Mouse (Mus musculus) hindlimb bud, embryonic 11.5 days (tissue): Measurements from ENCODE around the gene Acp5.
A peak's percentile ranks its signal among the peaks of the same experiment; 100 is the strongest.

Source experiments
- DNase-seq: peaks from one replicate; pipeline ENCODE4 v3.0.0-alpha.2; 2012; ENCODE audit warnings: low read depth, low spot score; ENCODE audit errors: extremely low spot score

The Acp5 gene

DNA sequence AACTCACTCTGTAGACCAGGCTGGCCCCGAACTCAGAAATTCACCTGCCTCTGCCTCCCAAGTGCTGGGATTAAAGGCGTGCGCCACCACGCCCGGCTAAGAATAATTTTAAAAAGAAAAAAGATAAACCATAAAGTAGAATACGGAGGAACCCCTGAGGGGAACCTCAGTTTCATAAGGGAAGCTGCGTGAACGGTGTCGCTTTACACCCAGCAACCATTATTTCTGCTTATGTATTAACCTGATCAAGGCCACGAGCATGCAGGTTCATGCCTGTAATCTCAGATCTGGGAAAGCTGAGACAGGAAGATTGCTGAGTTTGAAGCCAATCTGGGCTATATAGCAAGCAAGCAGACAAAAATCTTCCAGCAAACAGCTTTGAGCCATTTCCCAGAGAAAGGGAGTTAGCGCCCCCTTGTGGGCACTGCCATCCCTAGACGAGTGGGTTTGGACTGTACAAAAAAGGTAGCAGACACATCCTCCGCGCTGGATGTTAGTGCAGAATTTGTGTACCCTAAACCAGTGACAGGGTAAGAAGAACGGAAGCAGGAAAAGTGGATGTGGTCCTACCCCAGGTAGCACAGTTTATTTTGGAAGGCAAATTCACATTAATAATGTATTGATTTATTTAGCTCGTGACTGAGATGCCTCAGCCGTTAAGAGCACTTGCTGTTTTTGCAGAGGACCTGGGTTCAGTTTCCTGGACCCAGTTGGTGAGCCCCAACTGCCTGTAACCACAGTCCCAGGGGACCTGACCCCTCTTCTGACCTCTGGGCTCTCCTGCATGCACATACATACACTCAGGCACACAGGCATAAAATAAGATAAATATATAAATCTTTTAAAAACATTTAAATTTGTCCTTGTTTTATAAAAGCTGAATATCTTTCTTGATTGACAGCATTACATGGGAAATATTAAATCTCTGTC lies 7.9 kb upstream of the Acp5 start:
- DNase-seq, result peak; percentile 75

DNA sequence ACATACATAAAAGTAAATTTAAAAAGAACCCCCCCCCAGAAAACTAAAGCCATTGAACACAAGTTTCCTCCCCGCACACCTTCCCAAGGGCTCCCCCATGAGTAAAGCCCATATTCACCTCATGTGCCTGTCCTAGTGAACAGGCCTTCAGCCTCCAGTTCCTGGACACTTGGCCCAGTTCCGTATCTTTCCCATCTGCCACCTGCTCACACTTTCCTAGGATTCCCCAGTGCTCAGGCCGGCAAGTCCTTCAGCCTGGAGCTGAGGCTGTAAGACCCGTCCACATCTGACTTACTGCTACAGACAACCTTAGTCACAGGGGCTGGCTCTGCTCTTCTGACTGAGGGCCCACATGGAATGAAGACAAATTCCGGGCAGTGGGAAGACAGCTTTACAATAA lies 4.2 kb upstream of the Acp5 start:
- DNase-seq, result no peak

DNA sequence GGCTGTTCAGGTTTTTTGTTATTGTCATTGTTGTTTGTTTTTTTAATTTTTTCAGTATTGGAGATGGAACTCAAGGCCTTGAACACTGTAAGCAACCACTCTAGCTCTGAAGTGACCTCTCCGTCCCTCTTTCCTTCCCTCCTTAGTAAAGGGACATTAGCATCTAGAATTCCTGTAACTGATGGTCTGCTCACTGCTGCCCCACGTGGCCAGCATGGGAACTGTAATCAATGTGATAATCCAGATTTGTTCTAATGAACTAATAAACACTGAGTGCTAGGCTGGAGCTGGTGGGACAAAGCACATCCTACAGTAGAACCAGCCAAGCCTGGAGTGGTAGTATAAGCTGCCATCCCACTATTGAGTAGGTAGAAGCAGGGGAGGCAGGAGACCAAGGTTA lies 3.0 kb upstream of the Acp5 start:
- no peak for DNase-seq

DNA sequence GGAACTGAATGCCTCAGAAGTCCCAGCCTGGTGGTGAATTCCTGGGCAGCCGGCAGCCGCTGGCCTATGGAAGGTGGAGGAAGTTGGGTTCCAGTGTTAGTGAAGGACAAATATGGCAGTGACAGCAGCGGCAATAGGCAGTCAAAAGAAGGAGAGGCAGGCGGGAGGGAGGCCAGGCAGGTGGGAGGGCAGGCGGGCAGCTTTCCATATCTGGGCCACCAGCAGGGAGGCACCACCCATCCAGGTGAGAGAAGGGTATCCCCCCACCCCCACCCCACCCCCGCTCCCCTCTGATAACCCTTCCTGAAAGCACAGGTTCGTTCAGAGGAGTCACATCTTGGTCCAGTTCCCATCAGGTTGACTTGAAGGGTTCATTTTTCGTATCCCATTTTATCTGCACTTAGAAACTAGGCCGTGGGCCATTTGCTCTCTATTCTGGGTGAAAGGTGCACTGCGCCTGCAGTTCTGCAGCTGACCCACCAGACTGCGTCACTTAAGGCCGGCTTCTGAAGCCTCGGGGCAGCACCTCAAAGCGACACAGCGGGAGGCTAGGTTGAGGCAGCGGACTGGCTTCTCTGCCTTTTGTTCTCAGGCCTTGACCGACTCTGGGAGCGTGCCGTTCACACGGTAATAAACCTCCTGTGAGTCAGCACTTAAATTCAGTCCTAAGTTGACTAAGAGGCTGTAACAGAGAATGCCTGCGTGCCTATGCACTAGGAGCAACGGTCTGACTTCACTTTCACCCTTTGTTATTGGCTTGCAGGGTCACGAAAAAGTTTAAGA lies 1.4 kb upstream of the Acp5 start:
- DNase-seq, result no peak

DNA sequence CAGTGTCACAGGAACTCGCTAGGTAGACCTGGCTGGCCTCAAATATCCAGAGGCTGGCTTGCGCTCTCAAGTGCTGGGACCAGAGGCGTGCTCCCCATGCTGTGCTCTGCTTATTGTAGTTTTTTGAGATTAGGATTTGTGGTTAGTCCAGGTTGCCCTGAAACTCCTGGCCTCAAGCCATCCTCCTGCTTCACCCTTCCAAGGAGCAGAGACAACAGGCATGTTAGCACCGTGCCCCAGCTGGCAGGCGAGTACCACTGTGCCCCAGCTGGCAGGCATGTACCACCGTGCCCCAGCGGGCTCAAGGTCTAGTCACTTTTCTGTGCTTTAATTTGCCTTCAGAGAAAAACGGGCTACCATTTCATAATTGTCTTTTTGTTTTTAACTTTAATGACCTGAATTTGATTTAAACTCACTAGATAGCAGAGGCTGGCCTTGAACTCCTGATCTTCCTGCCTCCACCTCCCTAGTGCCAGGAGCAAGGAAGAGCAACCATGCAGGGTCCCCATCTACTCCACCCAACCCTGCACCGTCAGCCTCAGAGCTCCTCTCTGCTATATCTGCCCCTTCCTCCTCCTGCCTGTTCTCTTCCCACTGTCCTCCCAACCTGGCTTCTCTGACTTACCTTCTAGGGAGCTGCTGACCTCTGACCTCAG lies 395 bp downstream of the Acp5 start:
- no peak for DNase-seq

DNA sequence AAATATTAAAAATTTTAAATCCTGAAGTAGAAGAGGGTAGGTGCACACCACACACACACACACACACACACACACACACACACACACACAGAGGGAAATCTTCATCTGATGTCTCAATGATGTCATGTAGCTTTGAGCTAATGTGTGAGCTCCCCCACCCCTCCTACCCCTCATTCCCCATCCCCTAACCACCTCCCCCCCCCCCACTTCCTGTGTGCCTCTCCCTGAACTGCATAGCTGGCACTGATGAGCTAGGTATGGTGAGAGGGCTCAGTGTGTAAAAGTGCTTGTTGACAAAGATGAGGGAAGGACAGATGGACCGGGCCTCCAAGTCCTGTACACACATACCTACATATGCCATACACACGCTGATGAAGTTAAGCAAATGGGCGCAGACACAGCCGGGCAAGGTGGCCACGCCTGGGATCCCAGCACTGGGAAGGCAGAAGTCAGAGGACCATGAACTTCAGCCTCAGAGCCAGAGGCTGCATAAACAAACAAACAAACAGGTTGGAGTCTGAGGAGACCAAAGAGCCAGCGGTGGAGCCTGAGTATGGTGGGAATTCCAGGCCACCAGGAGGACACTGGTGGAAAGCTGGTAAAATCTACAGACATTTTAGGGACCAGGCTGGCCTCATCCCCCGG lies 1.1 kb downstream of the Acp5 start:
- DNase-seq, result no peak

DNA sequence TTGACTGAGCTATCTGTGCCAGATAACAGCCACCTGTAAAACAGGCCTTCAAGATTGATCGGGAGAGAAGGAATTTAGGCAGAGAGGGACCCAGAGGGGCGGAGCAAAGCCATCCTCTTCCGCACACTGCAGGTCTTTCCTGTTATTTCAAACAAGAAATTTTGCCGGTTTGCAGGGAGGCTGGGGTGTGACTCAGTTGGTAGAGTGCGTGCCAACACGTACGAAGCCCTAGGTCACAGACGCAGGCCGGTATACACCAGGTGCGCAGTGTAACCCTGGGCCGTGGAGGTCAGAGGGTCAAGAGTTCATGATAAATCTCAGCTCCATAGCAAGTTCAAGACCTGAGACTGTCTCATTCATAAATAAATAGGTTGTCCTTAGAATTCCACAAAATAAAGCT lies 3.3 kb downstream of the Acp5 start:
- no peak for DNase-seq

DNA sequence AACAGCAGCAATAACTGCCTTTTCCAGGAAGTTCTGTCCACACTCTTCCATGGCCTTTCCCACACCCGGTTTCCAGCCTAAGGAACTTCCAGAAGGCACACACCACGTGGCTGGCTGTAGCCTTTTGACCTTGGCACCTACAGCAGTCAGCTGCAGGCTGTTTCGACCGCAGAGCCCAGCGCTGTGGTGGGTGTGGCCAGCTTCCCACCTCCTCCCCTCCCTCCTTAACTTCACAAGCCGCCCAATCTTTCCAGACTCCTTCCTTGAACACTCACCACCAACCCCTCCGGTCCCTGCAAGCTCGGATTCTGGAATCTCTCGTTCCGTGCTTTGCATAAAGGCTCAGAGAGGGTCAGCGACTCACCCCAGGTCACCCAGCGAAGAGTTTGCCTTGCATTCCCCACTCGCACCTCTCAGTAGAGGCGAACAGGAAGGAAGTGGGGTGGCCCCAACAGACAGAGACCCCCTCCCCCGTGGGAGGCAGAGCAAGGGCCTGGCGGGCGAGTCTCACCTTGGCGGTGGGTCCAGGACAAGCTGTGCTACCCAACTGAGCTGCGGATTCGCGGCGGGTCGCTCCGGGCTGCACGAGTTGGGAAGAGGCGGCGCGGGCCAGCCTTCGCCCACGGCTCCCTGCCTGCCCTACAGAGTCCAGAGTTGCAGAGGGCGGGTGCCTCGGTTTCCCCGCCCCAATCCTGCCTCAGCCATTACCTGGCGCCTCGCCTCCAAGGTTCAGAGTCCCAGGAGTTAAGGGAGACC lies 4.1 kb downstream of the Acp5 start:
- no peak for DNase-seq

DNA sequence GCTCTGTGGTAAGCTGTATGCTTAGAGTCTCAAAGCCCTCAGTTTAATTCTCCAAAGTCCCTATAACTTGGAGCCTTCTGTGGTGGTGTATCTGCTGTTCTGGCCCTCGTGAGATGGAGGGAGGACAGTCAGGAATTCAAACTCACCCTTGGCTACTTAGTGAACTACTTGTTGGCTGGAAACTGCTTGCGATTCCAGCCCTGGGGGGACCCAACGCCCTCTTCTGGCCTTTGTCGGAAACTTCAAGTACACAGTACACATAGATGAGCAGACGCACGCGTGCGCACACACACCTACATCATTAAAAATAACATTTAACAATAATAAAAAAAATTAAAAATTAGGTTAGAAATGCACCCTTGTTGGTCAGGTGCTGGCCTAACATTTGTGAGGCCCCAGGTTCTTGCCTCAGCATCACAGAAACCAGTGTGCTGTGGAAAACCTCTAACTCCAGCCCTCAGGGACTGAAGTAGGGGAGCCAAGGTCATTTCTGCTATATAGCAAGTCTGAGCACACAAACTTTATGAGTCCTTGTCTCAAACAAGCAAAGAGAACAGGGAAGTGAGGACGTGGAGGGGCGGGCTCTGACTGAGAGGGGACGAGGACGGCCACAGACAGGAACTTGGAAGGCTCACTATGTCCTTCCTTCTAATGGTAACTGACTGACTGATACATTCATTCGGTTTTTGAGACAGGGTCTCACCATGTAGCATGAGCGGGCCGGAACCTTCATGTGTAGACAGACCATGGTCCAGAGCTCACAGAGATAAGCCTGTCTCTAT lies 10.1 kb downstream of the Acp5 start:
- DNase-seq, result no peak

DNA sequence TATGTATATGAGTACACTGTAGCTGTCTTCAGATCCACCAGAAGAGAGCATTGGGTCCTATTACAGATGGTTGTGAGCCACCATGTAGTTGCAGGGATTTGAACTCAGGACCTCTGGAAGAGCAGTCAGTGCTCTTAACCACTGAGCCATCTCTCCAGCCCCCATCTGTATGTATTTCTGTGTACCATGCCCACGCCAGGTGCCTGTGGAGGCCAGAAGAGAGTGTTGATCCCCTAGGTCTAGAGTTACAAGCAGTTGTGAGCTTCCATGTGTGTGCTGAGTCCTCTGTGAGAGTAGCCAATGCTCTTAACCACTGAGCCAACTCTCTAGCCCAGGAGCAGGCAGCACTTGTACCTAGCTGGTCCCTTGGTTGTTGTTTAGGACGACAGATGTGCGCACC lies 11.3 kb downstream of the Acp5 start:
- DNase-seq, result no peak

DNA sequence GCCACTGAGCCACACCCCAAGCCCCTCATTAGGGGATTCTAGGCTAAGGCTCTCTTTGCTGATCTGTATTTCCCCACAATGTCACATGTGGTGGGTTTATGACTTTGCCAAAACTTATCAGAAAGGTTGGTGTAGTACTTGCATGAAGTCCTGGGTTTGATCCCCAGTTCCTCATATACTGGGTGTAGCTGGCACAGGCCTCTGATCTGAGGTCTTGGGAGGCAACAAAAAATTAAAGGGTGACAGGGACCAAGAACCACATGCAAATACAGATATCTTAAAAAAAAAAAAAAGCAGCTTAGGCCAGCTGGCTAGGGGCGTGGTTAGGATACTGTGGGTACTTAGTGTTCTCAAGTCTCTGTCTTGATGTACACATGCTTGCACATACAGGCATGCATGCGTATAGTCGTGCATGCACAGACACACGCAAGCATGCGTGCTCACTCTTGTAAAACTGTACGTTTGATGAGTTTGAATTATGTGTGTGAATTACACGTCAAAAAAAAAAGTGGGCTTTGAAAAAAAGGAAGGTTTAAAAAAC lies 12.4 kb downstream of the Acp5 start:
- DNase-seq, result no peak

DNA sequence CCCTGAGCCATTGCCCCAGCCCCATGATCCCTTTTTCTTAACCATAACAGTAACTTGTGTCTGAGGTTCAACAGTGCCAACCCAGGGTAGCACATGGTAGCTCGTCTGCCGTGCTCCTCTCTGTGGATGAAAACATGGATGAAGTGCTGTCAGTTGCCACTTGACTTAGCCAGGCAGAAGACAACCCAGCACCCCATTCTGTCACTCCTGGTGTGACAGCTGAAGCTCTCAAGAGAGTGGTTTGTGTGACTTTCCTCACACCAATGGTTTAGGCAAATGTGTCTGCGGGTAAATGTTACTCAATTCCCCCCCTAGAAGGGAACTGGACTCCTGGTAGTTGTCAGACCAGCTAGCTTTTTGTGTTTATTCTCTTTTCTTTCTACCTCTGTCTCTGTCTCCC lies 13.5 kb downstream of the Acp5 start:
- no peak for DNase-seq

DNA sequence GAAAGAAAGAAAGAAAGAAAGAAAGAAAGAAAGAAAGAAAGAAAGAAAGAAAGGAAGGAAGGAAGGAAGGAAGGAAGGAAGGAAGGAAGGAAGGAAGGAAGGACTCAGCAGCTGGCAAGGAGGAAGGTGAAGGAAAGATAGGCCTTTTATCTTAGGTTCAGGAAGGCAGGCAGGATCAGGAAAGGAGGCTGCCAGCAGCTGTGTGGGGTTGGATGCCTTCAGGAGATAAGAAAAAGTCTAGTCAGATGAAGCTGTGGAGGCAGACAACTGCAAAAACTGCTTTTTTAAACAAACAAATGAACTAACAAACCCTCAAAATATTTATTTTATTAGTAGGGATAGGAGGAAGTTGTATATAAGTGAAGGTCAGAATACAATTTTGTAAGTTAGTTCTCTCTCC lies 14.0 kb downstream of the Acp5 start:
- no peak for DNase-seq

DNA sequence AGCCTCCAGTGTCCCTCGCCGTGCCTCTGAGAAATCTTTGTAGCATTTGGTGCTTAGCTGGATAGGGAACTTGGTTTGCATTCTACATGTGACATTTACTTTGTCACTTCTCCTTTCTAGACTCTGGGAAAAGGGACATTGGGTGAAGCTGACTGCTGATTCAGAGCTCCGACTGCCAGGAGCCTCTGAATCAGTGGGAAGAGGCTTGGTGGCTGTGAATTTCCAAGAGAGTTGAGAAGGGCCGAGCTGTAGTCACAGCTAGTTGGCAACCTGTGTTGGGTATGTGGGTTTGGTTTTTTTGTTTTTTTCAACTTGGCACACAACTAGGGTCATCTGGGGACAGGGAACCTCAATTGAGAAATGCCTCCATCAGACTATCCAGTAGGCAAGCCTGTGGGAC lies 16.0 kb downstream of the Acp5 start:
- DNase-seq, result no peak

DNA sequence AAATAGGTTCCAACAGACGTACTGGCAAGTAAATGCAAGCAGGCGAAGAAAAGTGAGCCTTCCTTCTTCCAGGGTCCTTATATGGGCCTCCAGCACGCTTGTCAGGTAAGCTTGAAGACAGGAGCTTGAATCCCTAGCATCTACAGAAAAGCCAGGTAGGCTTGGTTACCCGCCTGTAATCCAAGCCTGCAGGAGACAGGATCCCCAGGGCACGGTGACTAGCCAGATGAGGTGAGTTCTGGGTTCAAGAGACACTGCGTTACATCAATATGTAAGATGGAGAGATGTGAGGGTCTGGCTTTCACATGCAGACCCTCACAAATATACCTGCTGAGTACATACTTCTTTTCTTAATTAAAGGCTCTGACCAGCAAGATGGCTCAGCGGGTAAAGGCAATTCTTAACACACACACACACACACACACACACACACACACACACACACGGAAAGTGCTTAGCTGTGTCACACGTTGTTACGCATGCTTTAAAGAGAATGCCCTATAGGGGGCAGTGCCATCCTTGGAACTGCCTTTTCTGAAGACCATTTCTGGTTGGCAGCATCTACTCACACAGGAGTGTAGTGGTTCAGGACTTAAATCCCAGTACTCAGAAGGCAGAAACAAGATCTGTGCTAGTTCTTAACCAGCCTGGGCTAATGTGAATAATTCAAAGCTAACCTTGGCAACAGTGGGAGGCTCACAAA lies 17.6 kb downstream of the Acp5 start:
- DNase-seq, result no peak

DNA sequence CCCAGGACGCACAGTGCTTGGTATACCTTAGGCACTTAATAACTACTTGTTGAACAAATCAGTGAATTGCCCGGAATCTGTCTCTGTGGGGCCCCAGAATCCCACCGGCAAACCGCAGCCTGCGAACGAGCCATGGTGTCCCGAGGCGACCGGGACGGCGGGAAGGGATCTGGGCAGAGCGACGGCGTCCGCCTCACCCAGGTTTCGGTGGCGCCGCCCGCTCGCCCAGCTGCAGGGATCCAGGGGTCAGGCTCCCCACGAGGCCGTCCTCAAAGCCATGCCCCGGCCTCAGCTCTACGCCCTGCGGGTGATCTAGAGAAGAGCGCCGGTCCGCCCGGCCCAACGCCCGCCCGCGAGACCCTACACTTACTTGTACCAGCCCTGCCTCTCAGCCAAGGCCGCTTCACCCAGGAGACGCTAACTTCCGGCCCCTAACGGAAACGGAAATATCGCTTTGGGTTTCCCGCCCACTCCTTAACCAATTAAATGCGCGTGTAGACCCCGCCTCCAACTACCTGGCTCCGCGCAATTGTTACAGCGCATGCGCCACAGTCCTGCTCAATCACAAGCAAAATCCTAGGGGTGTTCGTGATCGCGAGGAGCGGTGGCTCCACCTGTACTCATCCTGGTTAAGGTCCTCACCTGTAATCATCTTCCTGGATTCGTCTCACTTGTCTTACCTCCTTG lies 18.6 kb downstream of the Acp5 start, which contains the start of gene Elof1:
TSS of gene Elof1 (minus strand) at position 433 of the 687 bp plus-strand sequence.
- peak; percentile 91 for DNase-seq

DNA sequence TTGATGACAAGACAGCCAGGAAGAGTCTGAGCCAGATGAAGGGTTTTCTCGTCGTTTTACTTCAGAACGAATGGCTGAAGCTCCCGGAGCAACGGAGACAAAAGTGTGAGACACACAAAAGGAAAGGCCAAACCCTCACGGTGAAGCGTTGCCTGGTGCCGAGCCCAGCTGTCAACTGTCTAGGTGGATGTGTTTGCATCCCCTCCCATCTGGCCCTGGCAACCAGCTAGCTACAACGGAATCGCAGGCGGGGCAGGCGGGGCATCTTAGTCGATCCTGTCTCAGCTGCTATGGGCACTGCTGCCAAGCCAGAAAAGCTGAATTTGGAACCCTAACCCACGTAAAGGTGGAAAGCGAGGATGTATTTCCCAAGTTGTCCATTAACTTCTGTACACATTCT lies 19.4 kb downstream of the Acp5 start:
- DNase-seq, result no peak

DNA sequence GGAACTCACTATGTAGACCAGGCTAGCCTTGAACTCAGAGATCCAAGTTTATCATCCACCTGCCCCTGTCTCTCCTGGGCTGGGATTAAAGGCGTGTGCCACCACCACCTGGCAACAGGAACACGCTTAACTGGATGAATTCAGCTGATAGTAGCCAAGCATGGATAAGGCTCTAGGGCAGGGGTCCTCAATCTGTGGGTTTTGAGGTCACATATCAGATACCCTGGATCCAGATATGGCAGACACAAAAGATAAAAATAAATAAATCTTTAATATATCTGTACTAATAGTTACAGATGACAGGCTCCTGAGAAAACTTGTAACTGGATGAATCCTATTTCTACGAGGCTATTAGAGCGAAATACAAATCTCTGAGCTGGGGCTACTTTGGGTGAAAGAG lies 19.9 kb downstream of the Acp5 start:
- no peak for DNase-seq
